Mouse (Mus musculus) heart, embryonic 14.5 days (tissue): ENCODE measurements at regions not wholly inside any gene's neighbourhood (a gene's known extent, or its start where the extent isn't known, plus 50 kb on each side); places are given as distances from the start of the nearest gene placed in this dataset.

Experiments
- ATAC-seq: fragments of 200-750 bp; cut with Nextera tagmentation; 2 replicates; pipeline ENCODE4 v1.8.0; 2017; ENCODE audit warnings: low read depth, moderate TSS enrichment; ENCODE audit not compliant: insufficient number of reproducible peaks, insufficient read depth, low FRiP score
- H3K27ac ChIP-seq, 2 experiments: fragments of 200-500 bp in 1 of 2; fragments of 300-500 bp in 1 of 2; sonication (generic) in 1 of 2; replicated peaks in 1 of 2; 2 replicates each; pipeline ENCODE4 v1.5.1; 2012 to 2014; ENCODE audit warnings: low read depth in 2 of 2, low read length in 2 of 2, control low read depth in 1 of 2, mild to moderate bottlenecking in 1 of 2, mixed read lengths in 1 of 2; ENCODE audit not compliant: control insufficient read depth in 1 of 2, insufficient read depth in 1 of 2
- H3K27me3 ChIP-seq: fragments of 300-500 bp; sonication (generic); 2 replicates; pipeline ENCODE4 v1.6.1; 2014; ENCODE audit warnings: mild to moderate bottlenecking, low read length, control low read depth; ENCODE audit not compliant: control insufficient read depth, insufficient read depth
- H3K36me3 ChIP-seq: fragments of 300-500 bp; sonication (generic); 2 replicates; pipeline ENCODE4 v1.6.1; 2014; ENCODE audit warnings: mild to moderate bottlenecking, control low read depth, low read length, mixed read lengths; ENCODE audit not compliant: control insufficient read depth, insufficient read depth
- H3K4me1 ChIP-seq, 2 experiments: fragments of 200-500 bp in 1 of 2; fragments of 300-500 bp in 1 of 2; sonication (generic) in 1 of 2; 2 replicates each; pipeline ENCODE4 v1.6.1; 2012 to 2014; ENCODE audit warnings: low read length in 2 of 2, control low read depth in 1 of 2, mixed read lengths in 1 of 2; ENCODE audit not compliant: control insufficient read depth in 2 of 2, insufficient read depth in 2 of 2
- H3K4me2 ChIP-seq: fragments of 300-500 bp; sonication (generic); 2 replicates; pipeline ENCODE4 v1.6.1; 2014; ENCODE audit warnings: mild to moderate bottlenecking, low read length
- H3K4me3 ChIP-seq, 2 experiments: fragments of 200-500 bp in 1 of 2; fragments of 300-500 bp in 1 of 2; sonication (generic) in 1 of 2; 2 replicates each; pipeline ENCODE4 v1.5.1; 2012 to 2014; ENCODE audit warnings: low read length in 2 of 2, mild to moderate bottlenecking in 2 of 2, control low read depth in 1 of 2, low read depth in 1 of 2, moderate library complexity in 1 of 2; ENCODE audit not compliant: control insufficient read depth in 1 of 2, insufficient read depth in 1 of 2
- H3K9ac ChIP-seq: fragments of 300-500 bp; sonication (generic); 2 replicates; pipeline ENCODE4 v1.6.1; 2014; ENCODE audit warnings: mild to moderate bottlenecking, low read length
- H3K9me3 ChIP-seq: fragments of 300-500 bp; sonication (generic); 2 replicates; pipeline ENCODE4 v1.6.1; 2016; ENCODE audit warnings: low read length, control low read depth; ENCODE audit not compliant: control insufficient read depth
- WGBS: fragments of 180-500 bp; shearing (Covaris S2); extraction: QIAGEN DNeasy Blood & Tissue Kit; methylation state at CpG from one replicate; pipeline ENCODE4 v1.1.7; 2014; 5-methylcytosine and 5-hydroxymethylcytosine counted together

DNA sequence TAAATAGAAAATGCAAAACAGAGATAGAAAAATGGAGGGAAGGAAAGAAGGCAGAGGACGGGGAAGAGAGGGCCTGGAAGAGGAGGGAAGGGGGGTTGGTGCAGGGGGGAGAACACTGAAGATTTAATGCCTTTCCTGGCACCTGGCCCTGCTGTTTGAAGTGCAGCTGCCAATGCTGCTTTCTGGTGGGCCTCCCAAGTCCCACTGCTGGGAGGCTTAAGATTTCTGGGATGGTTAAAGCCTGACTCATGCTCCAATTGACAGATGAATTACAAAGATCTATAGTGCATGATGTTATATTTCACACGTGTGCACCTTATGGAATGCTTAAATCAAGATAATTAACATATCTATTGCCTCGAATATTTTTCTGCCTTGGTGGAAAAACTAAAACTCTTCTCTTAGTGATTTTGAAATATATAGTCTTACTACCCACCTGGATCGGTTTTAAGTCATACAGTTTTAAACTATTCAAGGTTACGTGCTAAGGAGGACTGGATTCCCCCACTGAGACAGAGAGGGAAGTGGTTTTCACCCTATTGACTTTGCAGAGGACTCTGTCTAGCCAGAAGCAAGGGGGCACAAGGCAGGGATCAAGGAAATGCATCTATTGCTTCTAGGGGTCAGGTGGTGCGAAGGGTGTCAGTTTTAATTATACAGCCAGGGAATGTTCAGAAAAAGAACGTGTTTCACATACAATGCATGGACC lies 105.5 kb upstream of the Gas1 start:
- Histone ChIP-seq H3K9me3 (no peaks in the 10 kb centered on the region), H3K4me1 (peaks cover 18 to 30% of the 10 kb centered on the region in 2 experiments), H3K27ac (0 out of 4 replicates have a peak overlapping the region, but pooled peaks of 1 of the 2 experiments have one; percentile 39), H3K9ac (no peak overlapping the region), H3K36me3 (no peaks in the 10 kb centered on the region), H3K27me3 (no peaks in the 10 kb centered on the region), H3K4me2 (no peak overlapping the region), H3K4me3 (no peak overlapping the region)
- WGBS: 54% methylated on average over 7 of the region's 7 CpGs
- ATAC-seq: no peak

DNA sequence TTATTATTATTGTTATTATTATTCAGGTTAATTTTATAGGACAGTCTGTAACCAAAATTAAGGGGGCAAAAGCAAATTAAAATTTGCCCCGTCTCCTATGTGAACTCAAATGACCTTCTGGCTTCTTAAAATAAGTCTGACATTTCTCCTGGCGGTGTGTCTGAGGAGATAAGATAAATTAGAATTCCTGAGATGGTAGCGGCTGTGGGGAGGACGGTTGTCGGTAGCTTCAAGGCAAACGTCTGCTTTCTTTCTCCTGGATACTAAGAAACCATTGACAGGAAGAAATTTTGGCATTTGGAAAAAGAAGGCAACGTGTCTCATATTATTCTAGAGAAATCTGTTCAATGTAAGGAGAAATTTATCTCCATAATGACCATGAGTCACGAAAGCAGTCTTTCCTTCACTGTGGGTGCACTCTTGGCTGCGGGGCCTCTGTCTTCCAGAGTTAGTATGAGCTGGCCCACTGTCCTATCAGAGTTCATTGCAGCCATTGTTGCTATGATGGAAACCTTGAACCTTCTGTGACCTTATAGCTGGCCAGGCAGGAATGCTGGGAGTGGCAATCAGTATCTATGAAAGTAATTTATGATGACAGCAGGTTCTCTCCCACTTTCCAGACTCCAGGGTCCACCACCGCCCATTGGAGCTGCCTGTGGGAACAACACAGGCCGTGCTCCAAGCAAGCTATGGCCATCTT lies 109.5 kb upstream of the Gas1 start:
- peak overlapping the region; percentile 67 to 71; a peak in 3 of 4 replicates for H3K27ac ChIP-seq
- H3K4me1 ChIP-seq: peaks cover 23 to 35% of the 10 kb centered on the region in 2 experiments
- H3K27me3 ChIP-seq: no peaks in the 10 kb centered on the region
- H3K9ac ChIP-seq: no peak overlapping the region
- no peaks in the 10 kb centered on the region for H3K36me3 ChIP-seq
- H3K4me2 ChIP-seq: peak overlapping the region; percentile 19; the same call in 1 of the 2 replicates
- no peaks in the 10 kb centered on the region for H3K9me3 ChIP-seq
- no peak overlapping the region for H3K4me3 ChIP-seq
- 10% methylated on average over 11 of the region's 11 CpGs for whole genome bisulfite sequencing
- no peak for ATAC-seq

DNA sequence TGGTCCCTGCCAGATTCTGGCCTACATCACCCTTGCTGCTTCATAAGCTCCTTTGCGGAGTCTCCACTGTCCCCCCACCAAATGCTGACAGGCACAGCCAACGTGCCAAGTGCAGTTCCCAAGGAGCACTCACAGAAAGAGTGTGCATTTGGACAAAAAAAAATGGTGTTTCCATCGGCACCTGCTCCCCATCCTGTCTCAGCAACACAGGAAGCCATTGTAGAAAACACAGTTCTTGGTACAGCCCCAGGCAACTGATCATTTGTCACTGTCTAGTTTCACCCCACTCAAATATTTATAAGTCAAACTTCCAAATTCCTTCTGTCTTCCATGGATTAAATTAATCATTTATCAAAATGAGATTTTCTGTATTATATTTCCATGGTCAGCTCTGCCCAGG lies 112.5 kb upstream of the Gas1 start:
- H3K4me3 ChIP-seq: no peak overlapping the region
- no peaks in the 10 kb centered on the region for H3K9me3 ChIP-seq
- H3K27me3 ChIP-seq: no peaks in the 10 kb centered on the region
- no peak overlapping the region for H3K27ac ChIP-seq
- no peaks in the 10 kb centered on the region for H3K36me3 ChIP-seq
- H3K9ac ChIP-seq: no peak overlapping the region
- peaks cover 14 to 23% of the 10 kb centered on the region in 2 experiments for H3K4me1 ChIP-seq
- no peak overlapping the region for H3K4me2 ChIP-seq
- WGBS: 67% methylated on average over 3 of the region's 3 CpGs
- no peak for ATAC-seq

DNA sequence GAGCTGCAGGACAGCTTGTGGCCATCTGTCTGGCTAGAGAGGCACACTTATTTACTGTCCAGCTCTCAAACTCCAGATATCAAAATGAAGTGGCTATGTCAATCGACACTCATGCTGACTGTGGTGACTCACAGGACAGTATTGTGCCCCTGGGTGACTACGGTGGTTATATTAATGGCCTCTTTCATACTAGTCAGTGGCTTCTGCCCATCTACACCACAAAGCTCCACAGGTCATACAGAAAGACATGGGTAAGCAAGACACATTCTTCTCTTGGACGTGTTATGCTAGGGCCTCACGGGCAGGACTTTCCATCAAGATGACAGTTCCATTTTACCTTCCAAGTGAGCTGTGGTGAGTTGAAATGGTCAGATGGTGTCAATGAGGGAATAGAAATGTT lies 113.7 kb upstream of the Gas1 start:
- H3K27ac ChIP-seq: no peak overlapping the region

DNA sequence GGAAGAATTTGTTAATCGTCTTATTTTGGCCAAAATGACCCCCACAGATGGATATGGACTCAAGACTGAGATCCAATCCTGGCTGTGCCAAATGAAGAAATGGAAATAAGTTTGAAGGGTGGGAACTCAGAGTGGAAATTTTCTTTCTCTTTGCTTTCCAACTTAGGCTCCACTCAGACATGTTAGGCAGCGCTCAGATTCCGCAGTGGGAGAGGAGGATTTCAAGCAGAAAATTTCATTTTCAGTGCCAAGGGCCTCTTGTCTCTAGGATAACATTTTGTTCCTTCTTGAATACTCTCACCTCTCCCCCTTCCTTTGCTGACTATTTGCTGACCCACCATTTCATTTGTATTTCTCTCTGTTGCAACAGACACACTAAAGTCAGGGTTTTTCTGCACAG lies 114.2 kb upstream of the Gas1 start:
- no peak for ATAC-seq
- Histone ChIP-seq H3K27ac (no peak overlapping the region), H3K4me1 (peaks cover 11 to 18% of the 10 kb centered on the region in 2 experiments), H3K9ac (no peak overlapping the region), H3K9me3 (no peaks in the 10 kb centered on the region), H3K4me3 (no peak overlapping the region), H3K4me2 (no peak overlapping the region), H3K27me3 (no peaks in the 10 kb centered on the region), H3K36me3 (no peaks in the 10 kb centered on the region)
- WGBS: 85% methylated on average over 3 of the region's 3 CpGs

More for the DNA sequence above, 113.7 kb upstream of the Gas1 start:
- Histone ChIP-seq H3K9ac (no peak overlapping the region), H3K9me3 (no peaks in the 10 kb centered on the region), H3K4me3 (no peak overlapping the region), H3K36me3 (no peaks in the 10 kb centered on the region), H3K4me1 (peaks cover 14 to 23% of the 10 kb centered on the region in 2 experiments), H3K27me3 (no peaks in the 10 kb centered on the region), H3K4me2 (no peak overlapping the region)
- WGBS: 47% methylated on average over 4 of the region's 4 CpGs
- no peak for ATAC-seq

DNA sequence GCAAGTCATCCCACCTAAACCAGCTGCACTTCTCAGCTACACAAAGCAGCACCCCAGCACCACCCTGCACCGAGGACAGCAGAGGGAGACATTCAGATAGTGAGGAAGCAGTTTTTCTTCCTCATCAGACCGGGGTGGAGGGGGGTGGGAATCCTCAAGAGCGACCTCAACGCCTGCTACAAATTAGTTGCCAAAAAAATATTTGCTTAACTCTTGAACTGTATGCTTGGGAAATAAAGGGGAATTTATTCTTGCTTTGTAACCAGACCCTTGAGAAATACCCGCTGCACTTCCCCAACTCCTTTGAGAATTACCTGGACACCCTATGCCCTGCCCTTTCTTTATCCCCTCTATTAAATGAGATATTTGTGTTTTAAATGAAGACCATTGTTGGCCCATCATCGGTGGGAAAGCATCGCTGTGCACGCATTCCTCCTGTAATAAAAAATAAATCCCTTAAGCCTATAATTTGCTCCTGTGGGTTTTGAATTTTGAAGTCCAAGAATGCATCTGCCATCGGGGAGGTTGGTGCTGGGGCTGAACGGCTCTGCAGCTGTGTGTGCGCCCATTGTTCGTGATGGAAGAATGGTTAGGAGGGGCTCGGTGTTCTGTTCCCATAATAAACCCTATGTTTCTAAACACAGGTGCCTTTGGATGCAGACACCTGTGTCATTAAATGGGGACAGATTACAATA lies 119.2 kb upstream of the Gas1 start:
- WGBS: 64% methylated on average over 13 of the region's 13 CpGs
- no peaks in the 10 kb centered on the region for H3K36me3 ChIP-seq
- no peak overlapping the region for H3K9ac ChIP-seq
- H3K4me1 ChIP-seq: peaks cover 0 to 2% of the 10 kb centered on the region in 2 experiments; a peak in 1 of 4 replicates
- no peak overlapping the region for H3K4me2 ChIP-seq
- no peak overlapping the region for H3K27ac ChIP-seq
- no peak for ATAC-seq
- H3K27me3 ChIP-seq: no peaks in the 10 kb centered on the region
- H3K4me3 ChIP-seq: no peak overlapping the region
- H3K9me3 ChIP-seq: no peaks in the 10 kb centered on the region

DNA sequence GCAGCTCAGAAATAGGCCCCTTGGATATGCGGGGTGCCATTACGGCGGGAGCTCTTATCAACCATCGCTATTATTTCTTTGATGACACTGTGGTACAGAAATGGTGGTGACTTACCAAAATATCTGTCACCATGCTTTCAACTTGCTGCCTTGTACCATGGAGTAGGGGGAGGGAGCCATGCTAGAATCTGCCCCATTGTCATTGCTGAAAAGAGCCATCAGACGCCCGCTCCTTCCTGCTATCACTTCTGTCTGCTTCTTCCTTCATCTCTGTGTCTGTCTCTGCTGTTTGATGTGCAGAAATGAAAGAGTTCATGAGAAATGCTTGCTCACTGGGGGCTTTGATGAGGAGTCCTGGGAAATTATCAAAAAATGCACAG lies 119.7 kb upstream of the Gas1 start:
- ATAC-seq: no peak
- Histone ChIP-seq H3K27ac (no peak overlapping the region), H3K9me3 (no peaks in the 10 kb centered on the region), H3K9ac (no peak overlapping the region), H3K4me1 (peaks cover 0 to 2% of the 10 kb centered on the region in 2 experiments; a peak in 1 of 4 replicates), H3K36me3 (no peaks in the 10 kb centered on the region), H3K4me2 (no peak overlapping the region), H3K27me3 (no peaks in the 10 kb centered on the region), H3K4me3 (no peak overlapping the region)
- 83% methylated on average over 6 of the region's 6 CpGs for WGBS
